Mouse (Mus musculus): ENCODE measurements around the gene Nol9.

Gene Nol9

DNA sequence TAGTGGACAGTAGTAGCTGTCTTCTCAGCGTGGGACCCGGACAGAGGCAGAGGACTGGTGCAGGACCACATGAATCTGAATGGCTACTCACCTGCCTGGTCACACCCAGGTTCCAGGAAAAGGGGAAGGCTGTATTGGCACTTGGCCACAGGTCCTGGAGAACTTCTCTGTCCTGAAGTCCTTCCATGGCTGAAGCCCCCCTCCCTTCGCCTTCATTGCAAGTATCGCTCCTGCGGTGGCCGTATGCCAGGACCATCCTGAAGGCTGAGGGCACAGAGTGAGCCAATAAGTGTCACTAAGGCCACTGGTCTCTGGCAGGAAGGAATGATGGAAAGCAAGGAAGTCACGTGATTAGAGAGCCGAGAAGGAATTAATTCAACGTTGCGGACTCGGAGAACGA is 55.1 kb downstream of the Nol9 start:
- no peak for DNase-seq

DNA sequence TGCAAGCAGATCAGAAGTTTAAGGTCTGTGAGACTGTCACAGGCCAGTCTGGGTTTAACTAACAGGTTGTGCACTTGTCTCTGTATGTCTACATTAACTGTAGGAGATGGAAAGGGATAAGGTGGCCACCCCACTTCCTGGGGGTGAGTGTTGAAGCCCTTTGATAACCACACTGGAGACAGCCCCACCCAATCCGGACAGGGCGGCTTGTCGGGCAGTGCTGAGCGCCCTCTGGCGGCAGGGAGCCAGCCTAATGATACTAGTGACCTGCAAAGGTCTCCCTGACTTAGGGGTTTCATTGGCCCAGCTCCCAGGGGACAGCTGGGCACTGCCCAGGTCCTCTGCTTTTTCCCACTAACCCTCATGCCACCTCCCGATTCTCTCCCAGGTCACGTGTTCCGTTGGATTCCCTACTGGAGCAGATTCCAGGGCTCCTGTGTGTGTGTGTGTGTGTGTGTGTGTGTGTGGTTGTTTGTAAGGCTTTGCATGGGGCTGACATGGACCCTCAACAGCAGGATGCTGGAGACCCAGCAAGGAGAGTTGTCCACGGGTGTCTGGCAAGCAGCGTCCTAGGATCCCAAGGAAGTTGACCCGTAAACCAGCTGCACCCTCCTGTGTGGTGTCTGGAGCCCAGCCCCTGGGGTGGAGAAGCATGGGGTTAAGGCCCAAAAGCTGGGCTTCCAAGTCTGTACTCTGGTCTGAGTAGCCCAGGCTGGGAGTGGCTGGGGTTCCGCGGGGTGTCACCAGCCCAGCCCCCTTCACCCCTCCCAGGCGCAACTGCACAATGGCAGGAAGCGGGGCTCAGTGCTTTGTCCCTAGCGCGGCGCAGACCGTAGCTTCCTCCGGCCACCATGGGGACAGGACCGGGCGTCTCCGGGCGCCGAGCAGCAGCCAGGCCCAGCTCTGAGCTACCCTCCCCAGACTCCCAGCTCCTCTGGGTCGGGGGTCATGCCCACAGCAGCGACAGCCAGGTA is 57.1 kb downstream of the Nol9 start:
- DNase-seq: peak; percentile 89 to 92

DNA sequence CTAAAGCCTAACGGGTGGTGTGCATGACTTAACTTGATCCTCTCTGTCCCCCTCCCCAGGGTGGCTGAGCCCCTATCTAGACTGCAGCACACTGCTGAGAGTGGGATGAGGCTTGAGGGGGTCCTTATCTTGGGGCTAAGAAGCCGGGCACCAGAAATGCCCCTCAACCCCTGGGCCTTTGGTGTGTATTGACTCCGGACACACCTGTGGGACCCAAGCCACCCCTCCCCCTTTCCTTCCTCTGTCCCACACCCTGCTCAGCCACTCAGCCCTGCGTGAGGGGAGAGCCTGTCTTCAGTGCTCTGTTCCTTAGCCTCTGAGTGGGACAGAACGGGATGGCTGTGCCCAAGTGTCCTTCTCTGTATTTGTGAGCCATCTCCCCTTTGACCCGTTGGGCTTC is 57.8 kb downstream of the Nol9 start:
- peak in 1 of 2 experiments; percentile 52 for DNase-seq

DNA sequence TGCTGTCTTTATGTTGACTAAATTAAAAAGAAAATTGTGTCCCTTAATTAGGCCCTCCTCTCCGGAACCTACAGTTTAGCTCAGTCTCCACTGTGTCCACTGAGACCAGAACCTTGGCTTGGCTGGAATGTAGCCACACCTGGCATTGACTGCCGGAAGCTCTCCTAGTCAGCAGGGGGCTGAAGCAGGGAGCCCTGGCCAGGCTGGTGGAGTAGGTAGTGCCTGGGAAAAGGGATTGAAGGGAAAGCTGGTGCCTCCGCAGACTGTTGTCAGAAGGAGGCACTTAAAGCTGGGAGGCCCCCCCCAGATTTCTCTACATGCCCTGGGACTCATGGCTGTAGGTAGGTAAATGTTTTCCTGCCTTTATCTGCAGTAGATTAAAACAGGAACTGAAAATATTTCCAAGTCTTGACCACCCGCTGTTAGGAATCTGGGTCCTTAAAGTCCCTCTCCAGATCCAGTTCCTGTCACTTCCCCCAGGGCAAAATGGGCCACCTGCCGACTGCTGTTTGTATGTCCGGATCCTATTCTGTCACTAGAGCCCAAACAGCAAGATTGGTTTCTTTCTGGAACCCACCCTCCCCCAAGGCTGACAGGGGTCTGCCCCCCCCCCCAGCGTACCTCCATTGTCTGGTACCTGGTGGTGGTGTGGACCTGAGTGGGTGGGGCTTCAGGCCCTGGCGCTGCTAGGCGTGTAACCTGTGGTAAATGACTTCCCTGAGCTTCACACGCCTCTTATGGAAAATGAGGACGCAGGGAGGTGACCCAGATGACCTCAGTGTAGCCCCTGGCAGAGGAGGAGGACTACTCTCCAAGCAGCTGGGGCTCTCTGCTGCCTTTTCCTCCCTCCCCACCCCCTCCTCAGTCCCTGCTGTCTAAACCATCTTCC is 59.0 kb downstream of the Nol9 start:
- DNase-seq: no peak

DNA sequence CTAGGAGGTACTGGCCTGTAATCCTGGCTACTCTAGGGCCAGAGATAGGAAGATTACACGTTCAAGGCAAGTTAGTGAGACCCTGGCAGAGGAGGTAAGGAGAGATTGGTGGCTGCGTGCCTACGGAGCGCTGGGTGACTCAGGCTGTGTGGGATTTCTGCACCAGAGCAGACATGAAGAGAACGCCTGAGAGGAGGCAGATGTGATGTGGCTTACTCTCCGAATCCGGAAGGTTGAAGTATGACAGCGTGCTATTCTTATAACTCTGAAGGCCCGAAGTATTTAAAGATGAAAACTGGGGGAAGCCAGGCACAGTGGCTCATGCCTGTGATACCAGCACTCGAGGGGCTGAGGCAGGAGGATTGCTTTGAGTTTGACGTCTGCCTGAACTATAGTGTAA is 61.4 kb downstream of the Nol9 start:
- no peak for DNase-seq

DNA sequence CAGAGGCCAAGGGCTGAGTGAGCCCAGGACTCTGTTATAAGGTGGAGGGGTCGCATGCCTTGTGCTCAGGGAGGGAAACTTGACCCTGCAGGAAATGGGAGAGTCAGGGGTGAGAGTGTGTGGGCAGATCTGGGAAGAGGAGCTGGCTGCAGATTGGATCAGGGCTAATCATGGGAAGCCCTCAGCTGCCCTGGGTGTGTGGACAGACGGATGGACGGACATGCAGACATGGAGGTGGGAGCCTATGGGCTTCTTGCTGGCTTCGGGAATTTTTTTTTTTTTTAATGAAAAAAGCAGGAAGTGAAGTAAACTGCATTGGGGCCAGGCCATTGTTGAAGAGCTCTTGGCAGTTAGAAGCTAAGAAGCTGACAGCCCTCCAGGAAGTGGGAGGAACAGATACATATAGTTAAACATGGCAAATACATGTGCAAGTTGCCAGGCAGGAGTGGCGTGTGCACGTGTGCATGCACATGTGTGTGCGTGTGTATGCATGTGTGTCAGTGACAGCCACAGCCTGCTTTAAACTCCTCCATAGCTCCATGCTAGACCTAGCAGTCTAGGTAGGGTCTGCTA is 62.0 kb downstream of the Nol9 start:
- no peak for DNase-seq

DNA sequence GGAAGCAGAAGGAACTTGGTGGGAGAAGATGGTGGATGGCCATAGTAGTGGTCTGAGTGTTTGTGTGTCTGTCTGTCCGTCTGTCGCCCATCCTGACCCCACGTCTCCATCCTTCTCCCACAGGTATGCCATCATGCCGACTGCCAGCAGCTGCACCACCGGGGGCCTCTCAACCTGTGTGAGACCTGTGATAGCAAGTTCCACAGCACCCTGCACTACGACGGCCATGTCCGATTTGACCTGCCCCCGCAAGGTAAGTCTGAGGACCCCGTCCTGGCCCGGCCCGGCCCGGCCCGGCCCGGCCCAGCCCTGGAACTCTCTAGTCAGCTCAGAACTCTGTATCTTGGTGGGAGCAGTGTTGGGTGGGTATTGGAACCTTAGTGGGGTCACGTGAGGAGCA is 62.8 kb downstream of the Nol9 start:
- DNase-seq: no peak

DNA sequence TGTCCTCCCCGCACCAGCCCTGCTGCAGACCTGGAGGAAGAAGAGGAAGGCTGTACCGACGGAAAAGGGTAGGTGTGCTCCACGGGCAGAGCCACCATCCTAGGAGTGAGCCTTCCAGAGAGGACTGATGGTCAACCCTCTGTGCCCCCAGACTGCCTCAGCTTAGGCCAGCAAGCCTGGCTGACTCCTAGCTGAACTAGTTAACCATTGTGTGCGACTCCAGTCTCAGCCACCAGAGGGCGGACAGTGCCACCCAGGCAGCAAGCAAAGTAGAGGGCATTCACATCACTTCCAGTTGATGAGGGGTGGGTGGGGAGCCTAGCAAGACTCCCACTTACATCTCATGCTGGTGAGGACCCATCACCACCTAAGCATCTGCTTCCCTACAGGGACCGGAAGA is 63.9 kb downstream of the Nol9 start:
- DNase-seq: peak; percentile 92

DNA sequence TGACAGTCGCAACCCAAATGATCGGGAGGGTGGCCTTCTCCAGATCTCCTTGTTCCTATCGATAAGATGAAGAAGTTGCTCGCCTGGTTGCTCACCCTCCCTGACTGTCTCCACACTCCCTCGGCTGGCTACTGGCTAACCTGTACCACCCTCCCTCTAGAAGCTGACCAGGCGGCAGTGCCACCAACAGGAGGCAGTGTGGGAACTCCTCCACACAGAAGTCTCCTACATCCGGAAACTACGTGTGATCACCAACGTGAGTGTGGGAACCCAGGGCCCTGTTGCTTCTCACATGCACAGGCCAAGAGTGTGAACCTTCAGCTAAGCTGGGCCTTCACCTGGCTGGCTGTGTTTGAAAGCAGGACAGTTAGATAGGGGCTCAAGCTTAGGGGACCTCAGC is 67.6 kb downstream of the Nol9 start:
- DNase-seq: peak; percentile 63 to 74

DNA sequence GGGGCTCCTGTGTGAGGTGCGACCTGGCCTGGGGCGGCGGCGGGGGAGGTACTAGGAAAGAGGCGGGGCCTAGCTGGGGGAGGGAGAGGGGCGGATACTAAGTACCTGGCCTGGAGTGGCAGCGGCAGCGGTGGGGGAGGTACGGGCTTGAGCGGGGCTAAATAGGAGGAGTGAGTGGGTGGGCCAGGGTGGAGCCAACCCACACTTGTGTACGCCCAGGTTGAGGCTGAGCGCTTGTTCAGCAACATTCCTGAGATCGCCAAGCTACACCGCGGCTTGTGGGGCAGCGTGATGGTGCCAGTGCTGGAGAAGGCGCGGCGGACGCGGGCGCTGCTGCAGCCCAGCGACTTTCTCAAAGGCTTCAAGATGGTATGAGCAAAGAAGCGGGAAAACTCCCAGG is 68.4 kb downstream of the Nol9 start:
- peak; percentile 86 to 92 for DNase-seq

DNA sequence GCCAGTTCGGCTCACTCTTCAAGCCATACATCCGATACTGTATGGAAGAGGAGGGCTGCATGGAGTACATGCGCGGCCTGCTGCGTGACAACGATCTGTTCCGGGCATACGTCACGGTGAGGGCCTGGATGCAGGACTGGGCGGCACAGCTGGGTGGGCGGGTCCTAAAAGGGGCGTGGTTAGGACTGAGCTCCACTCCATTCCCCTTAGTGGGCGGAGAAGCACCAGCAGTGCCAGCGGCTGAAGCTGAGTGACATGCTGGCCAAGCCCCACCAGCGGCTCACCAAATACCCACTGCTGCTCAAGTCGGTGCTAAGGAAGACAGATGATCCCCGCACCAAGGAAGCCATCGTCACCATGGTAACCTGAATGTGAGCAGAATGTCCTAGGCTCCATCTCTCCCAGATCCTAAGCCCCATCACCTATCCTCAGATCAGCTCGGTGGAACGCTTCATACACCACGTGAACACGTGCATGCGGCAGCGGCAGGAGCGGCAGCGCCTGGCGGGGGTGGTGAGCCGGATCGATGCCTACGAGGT is 68.9 kb downstream of the Nol9 start:
- DNase-seq: peak; percentile 91 to 94

DNA sequence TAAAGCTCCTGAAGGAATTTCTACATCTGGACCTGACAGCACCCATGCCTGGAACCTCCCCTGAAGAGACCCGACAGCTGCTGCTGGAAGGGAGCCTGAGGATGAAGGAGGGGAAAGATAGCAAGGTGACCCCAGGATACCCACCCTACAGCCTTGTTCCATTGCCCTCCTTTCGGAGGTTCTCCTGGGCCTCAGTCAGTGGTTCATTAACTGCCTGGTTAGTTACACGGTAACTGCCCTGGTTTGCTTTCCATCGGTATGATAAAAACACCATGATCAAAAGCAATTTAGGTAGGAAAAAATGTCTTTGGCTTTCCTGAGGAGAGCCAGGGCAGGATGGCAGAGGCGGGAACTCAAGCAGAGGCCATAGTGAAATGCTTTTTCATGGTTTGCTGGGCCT is 69.6 kb downstream of the Nol9 start:
- peak in 1 of 2 experiments; percentile 29 for DNase-seq

DNA sequence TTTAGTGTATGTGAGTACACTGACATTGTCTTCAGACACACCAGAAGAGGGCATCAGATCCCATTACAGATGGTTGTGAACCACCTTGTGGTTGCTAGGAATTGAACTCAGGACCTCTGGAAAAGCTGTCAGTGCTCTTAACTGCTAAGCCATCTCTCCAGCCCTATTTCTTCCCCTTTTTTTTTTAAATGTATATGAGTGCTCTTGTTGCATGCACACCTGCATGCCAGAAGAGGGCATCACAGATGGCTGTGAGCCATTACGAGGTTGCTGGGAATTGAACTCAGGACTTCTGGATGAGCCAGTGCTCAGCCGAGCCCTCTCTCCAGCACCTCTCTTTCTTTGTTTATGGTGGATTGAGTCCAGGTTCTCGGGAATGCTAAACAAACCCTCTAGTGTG is 70.4 kb downstream of the Nol9 start:
- no peak for DNase-seq

DNA sequence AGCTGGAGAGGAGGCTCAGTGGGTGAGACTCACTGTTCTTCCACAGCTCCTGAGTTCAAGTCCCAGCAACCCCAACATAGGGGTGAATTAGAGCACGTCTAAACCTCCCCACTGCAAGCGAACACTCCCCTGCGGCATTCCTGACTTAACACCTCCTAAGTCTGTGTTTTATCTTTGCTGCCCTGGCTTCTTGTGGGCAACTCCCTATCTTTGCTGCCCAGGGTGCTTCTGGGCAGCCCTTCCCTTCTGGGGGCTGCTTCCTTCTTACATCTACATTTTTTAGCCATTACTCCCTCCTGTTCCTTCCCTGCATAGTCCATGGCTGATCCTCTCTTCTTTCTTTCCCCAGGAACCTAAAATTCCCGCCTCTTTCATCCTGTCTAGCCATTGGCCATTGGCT is 71.6 kb downstream of the Nol9 start:
- no peak for DNase-seq
